Mouse (Mus musculus): Measurements from ENCODE around the gene Ttc6.

DNA sequence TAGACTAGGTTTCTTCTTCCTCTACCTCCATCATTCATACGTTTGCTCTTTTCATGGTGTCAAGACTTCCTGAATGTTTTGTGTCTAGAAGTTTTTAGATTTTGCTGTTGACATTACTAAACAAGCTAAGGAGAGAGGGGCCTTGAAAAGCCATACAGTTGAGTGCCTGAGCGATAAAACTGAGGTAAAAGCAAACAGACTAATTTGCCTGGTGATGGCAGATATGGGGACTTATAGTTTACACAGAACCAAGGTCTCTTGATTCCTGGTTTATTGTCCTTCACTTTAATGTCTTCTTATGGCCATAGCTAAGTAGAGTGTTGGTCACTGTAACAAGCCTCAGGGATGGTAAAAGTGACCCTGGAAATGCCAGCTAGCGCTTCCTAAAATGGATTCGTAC lies 51.2 kb downstream of the Ttc6 start:
- TF ChIP-seq GATA1 (IDR thresholded peaks at IDR 0.05; ENCODE audit: borderline replicate concordance, low read length) (no peak), FLI1 (IDR thresholded peaks at IDR 0.05; ENCODE audit: low read length) (no peak)

Measured in megakaryocyte, embryonic 14.5 days (primary cell).